18 mouse cellular contexts compared by ENCODE assay signal in the genomic region with DNA sequence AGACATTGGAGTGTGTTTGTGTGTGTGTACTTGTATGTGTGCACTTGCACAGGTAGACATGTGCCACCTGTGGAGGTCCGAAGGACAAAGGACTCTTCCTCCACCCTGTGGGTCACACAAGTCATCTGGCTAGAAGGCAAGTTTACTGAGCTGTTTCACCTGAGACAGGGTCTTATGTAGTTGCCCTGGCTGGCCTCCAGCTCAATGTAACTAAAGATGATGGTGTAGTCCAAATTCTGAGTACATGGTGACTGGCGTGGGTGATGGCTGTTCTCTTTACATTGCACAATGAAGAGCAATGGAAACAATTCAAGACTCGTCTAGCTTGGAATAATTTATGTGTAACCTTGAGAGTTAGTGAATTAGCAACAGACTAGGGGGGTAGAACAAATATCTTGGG. TPM values are rescaled to one million over a fixed set of nuclear protein-coding genes. Genes with fewer than 3 reads are reported as not detected.
A peak's percentile ranks its signal among the peaks of the same experiment; 100 is the strongest.
DNase-seq lines count a peak whose midpoint lies in the region; ATAC-seq and TF ChIP-seq lines count a peak whose summit lies in the region.
"Had no signal": no experiment of that assay in that cellular context is flagged by ENCODE, and none has a peak within 500 bp of the region (broad histone marks: within the 10 kb centered on the region; RNA-seq: fewer than 3 reads in every experiment).

No protein-coding gene starts in this region.

- no peak for ATAC-seq in embryonic facial prominence, embryonic 14.5 days (ENCODE audit: low read depth)
- no peak for ATAC-seq in lung, embryonic 14.5 days (ENCODE audit: insufficient read depth)
- ATAC-seq in lung, postnatal 0 days = no peak
- ATAC-seq: CD4-positive, CD25-positive, alpha-beta regulatory T cell, adult 4 months had no signal

- no peaks in the 10 kb centered on the region for H3K27me3 ChIP-seq in embryonic facial prominence, embryonic 14.5 days (replicated peaks; ENCODE audit: control insufficient read depth, insufficient read depth, low read length)
- H3K27me3 ChIP-seq in embryonic facial prominence, embryonic 10.5 days (replicated peaks; ENCODE audit: low read depth, poor library complexity, severe bottlenecking) = no peaks in the 10 kb centered on the region
- H3K27me3 ChIP-seq in lung, embryonic 14.5 days (ENCODE audit: insufficient read depth, low read length) = no peaks in the 10 kb centered on the region
- H3K27me3 ChIP-seq in lung, postnatal 0 days (replicated peaks; ENCODE audit: insufficient read depth, low read length) = no peaks in the 10 kb centered on the region
- H3K27me3 ChIP-seq: heart, embryonic 15.5 days; hindbrain, embryonic 12.5 days had no signal

- WGBS in embryonic facial prominence, embryonic 14.5 days = 69% methylated on average over 3 of the region's 3 CpGs
- WGBS in embryonic facial prominence, embryonic 10.5 days = 77% methylated on average over 3 of the region's 3 CpGs
- WGBS in lung, embryonic 14.5 days = 62% methylated on average over 3 of the region's 3 CpGs
- WGBS in lung, postnatal 0 days = 44% methylated on average over 3 of the region's 3 CpGs

- peak overlapping the region; percentile 22; the same call in 1 of the 2 replicates for H3K27ac ChIP-seq in embryonic facial prominence, embryonic 14.5 days (replicated peaks; ENCODE audit: low read depth, low read length)
- no peak overlapping the region for H3K27ac ChIP-seq in embryonic facial prominence, embryonic 10.5 days (replicated peaks)
- 0 out of 2 replicates have a peak overlapping the region, but pooled peaks have one; percentile 12 for H3K27ac ChIP-seq in lung, embryonic 14.5 days (ENCODE audit: low read depth)
- no peak overlapping the region for H3K27ac ChIP-seq in lung, postnatal 0 days (ENCODE audit: low read length)

- H3K4me3 ChIP-seq in embryonic facial prominence, embryonic 14.5 days (ENCODE audit: low read depth, low read length) = no peak overlapping the region
- H3K4me3 ChIP-seq in embryonic facial prominence, embryonic 10.5 days = no peak overlapping the region
- no peak overlapping the region for H3K4me3 ChIP-seq in lung, embryonic 14.5 days (ENCODE audit: low read depth, low read length)
- H3K4me3 ChIP-seq in lung, postnatal 0 days (ENCODE audit: low read depth, low read length) = no peak overlapping the region

- no peak overlapping the region for H3K9ac ChIP-seq in embryonic facial prominence, embryonic 14.5 days (ENCODE audit: low read depth, low read length)
- H3K9ac ChIP-seq in lung, embryonic 14.5 days = no peak overlapping the region
- H3K9ac ChIP-seq in lung, postnatal 0 days (replicated peaks; ENCODE audit: low read depth) = no peak overlapping the region

- TF ChIP-seq EP300 in lung, postnatal 0 days (IDR thresholded peaks at IDR 0.05) = no peak

- H3K4me2 ChIP-seq in embryonic facial prominence, embryonic 14.5 days (ENCODE audit: low read depth, low read length) = no peak overlapping the region
- H3K4me2 ChIP-seq in lung, embryonic 14.5 days = no peak overlapping the region; the same call in 1 of the 2 replicates
- no peak overlapping the region for H3K4me2 ChIP-seq in lung, postnatal 0 days (replicated peaks; ENCODE audit: low read depth, low read length)

- H3K9me3 ChIP-seq in embryonic facial prominence, embryonic 14.5 days (ENCODE audit: control insufficient read depth, low read length) = no peaks in the 10 kb centered on the region
- no peaks in the 10 kb centered on the region for H3K9me3 ChIP-seq in embryonic facial prominence, embryonic 10.5 days
- no peaks in the 10 kb centered on the region for H3K9me3 ChIP-seq in lung, embryonic 14.5 days (ENCODE audit: low read depth, low read length)
- H3K9me3 ChIP-seq in lung, postnatal 0 days (ENCODE audit: low read length) = no peaks in the 10 kb centered on the region
- H3K9me3 ChIP-seq: heart, embryonic 15.5 days; hindbrain, embryonic 12.5 days had no signal

- peaks cover 26% of the 10 kb centered on the region for H3K36me3 ChIP-seq in embryonic facial prominence, embryonic 14.5 days (ENCODE audit: control insufficient read depth, insufficient read depth, low read length)
- H3K36me3 ChIP-seq in embryonic facial prominence, embryonic 10.5 days (replicated peaks) = peaks cover 51% of the 10 kb centered on the region
- peaks cover 48% of the 10 kb centered on the region for H3K36me3 ChIP-seq in lung, embryonic 14.5 days (ENCODE audit: insufficient read depth)
- H3K36me3 ChIP-seq in lung, postnatal 0 days (ENCODE audit: insufficient read depth, low read length) = no peaks in the 10 kb centered on the region

- no peak for DNase-seq in embryonic facial prominence, embryonic 14.5 days (ENCODE audit: low spot score)
- DNase-seq in embryonic facial prominence, embryonic 10.5 days (ENCODE audit: low spot score) = no peak
- peak; percentile 19 for DNase-seq in lung, embryonic 14.5 days
- DNase-seq in lung, postnatal 0 days (ENCODE audit: low spot score) = no peak
- peak; percentile 69 for DNase-seq in fat pad, adult 2 months (ENCODE audit: extremely low read depth, low read depth, low spot score)
- DNase-seq in naive thymus-derived CD4-positive, alpha-beta T cell, adult 2 months (ENCODE audit: low read depth) = peak; percentile 28
- DNase-seq in ovary, postnatal 36 days (ENCODE audit: low spot score) = no peak
- DNase-seq in testis, postnatal 10 days (ENCODE audit: low spot score) = no peak
- DNase-seq: gastrocnemius, postnatal 14 days; kidney, adult 11 months; lung, adult 18-20 months; right cerebral cortex, adult 18-20 months; spleen, adult 18-20 months had no signal

- no peak for TF ChIP-seq CTCF in lung, embryonic 14.5 days (IDR thresholded peaks at IDR 0.05; ENCODE audit: low read depth)
- no peak for TF ChIP-seq CTCF in lung, postnatal 0 days (IDR thresholded peaks at IDR 0.05)

- H3K4me1 ChIP-seq in embryonic facial prominence, embryonic 14.5 days (ENCODE audit: control insufficient read depth, insufficient read depth, low read length) = peaks cover 13% of the 10 kb centered on the region
- peaks cover 34% of the 10 kb centered on the region for H3K4me1 ChIP-seq in embryonic facial prominence, embryonic 10.5 days
- no peaks in the 10 kb centered on the region; the same call in 1 of the 2 replicates for H3K4me1 ChIP-seq in lung, embryonic 14.5 days (ENCODE audit: insufficient read depth)
- H3K4me1 ChIP-seq in lung, postnatal 0 days (ENCODE audit: insufficient read depth, low read depth, low read length) = peaks cover 16% of the 10 kb centered on the region; the same call in 1 of the 2 replicates

RNA-seq across cellular contexts. Expression of gene Kdm4b, which starts 1.4 kb away (rescaled TPM):
- 29.1 and 32.3 TPM in 2 replicates for polyA plus RNA-seq in embryonic facial prominence, embryonic 14.5 days (2014; fragmentation: Nextera tagmentation; extraction: Ambion mirVana)
- polyA plus RNA-seq in embryonic facial prominence, embryonic 10.5 days (2016; fragmentation: Nextera tagmentation; extraction: Ambion mirVana) = 46.2 and 46.8 TPM in 2 replicates
- 31.3 and 36.7 TPM in 2 replicates for polyA plus RNA-seq in lung, embryonic 14.5 days (2014; fragmentation: Nextera tagmentation; extraction: Ambion mirVana)
- polyA plus RNA-seq in lung, postnatal 0 days (2015; fragmentation: Nextera tagmentation; extraction: Ambion mirVana) = 19.7 and 22.4 TPM in 2 replicates

RNA-seq across cellular contexts. Expression of gene Uhrf1, which starts 21.3 kb away (rescaled TPM):
- 74.8 and 90.9 TPM in 2 replicates for polyA plus RNA-seq in embryonic facial prominence, embryonic 14.5 days (2014; fragmentation: Nextera tagmentation; extraction: Ambion mirVana)
- polyA plus RNA-seq in embryonic facial prominence, embryonic 10.5 days (2016; fragmentation: Nextera tagmentation; extraction: Ambion mirVana) = 279 and 301 TPM in 2 replicates
- 137 and 147 TPM in 2 replicates for polyA plus RNA-seq in lung, embryonic 14.5 days (2014; fragmentation: Nextera tagmentation; extraction: Ambion mirVana)
- polyA plus RNA-seq in lung, postnatal 0 days (2015; fragmentation: Nextera tagmentation; extraction: Ambion mirVana) = 7.0 and 8.4 TPM in 2 replicates

RNA-seq across cellular contexts. Expression of gene Arrdc5, which starts 24.3 kb away (rescaled TPM):
- polyA plus RNA-seq in embryonic facial prominence, embryonic 14.5 days (2014; fragmentation: Nextera tagmentation; extraction: Ambion mirVana) = not detected in 2 replicates
- not detected in 2 replicates for polyA plus RNA-seq in embryonic facial prominence, embryonic 10.5 days (2016; fragmentation: Nextera tagmentation; extraction: Ambion mirVana)
- not detected in 2 replicates for polyA plus RNA-seq in lung, embryonic 14.5 days (2014; fragmentation: Nextera tagmentation; extraction: Ambion mirVana)
- polyA plus RNA-seq in lung, postnatal 0 days (2015; fragmentation: Nextera tagmentation; extraction: Ambion mirVana) = not detected in 2 replicates
- polyA plus RNA-seq: brain, embryonic 14.5 days; CD4-positive, CD25-positive, alpha-beta regulatory T cell, adult 4 months; heart, embryonic 15.5 days; hindbrain, embryonic 12.5 days; large intestine, adult 2 months had no signal

RNA-seq across cellular contexts. Expression of gene Plin3, which starts 31.7 kb away (rescaled TPM):
- 76.9 and 88.4 TPM in 2 replicates for polyA plus RNA-seq in embryonic facial prominence, embryonic 14.5 days (2014; fragmentation: Nextera tagmentation; extraction: Ambion mirVana)
- polyA plus RNA-seq in embryonic facial prominence, embryonic 10.5 days (2016; fragmentation: Nextera tagmentation; extraction: Ambion mirVana) = 67.7 and 72.2 TPM in 2 replicates
- 69.7 and 71.0 TPM in 2 replicates for polyA plus RNA-seq in lung, embryonic 14.5 days (2014; fragmentation: Nextera tagmentation; extraction: Ambion mirVana)
- 95.3 and 99.3 TPM in 2 replicates for polyA plus RNA-seq in lung, postnatal 0 days (2015; fragmentation: Nextera tagmentation; extraction: Ambion mirVana)

RNA-seq across cellular contexts. Expression of gene Ticam1, which starts 47.8 kb away (rescaled TPM):
- polyA plus RNA-seq in embryonic facial prominence, embryonic 14.5 days (2014; fragmentation: Nextera tagmentation; extraction: Ambion mirVana) = 6.9 and 8.1 TPM in 2 replicates
- polyA plus RNA-seq in embryonic facial prominence, embryonic 10.5 days (2016; fragmentation: Nextera tagmentation; extraction: Ambion mirVana) = 3.2 and 3.7 TPM in 2 replicates
- polyA plus RNA-seq in lung, embryonic 14.5 days (2014; fragmentation: Nextera tagmentation; extraction: Ambion mirVana) = 4.5 and 4.9 TPM in 2 replicates
- 3.5 and 4.1 TPM in 2 replicates for polyA plus RNA-seq in lung, postnatal 0 days (2015; fragmentation: Nextera tagmentation; extraction: Ambion mirVana)

Comparison
In these comparisons a context has a peak if more than half of its experiments do, and no peak if none do; other contexts are left out.
1. DNase-seq: peak in lung, embryonic 14.5 days (single experiment), fat pad, adult 2 months (single experiment) and naive thymus-derived CD4-positive, alpha-beta T cell, adult 2 months (single experiment); none in embryonic facial prominence, embryonic 14.5 days (single experiment), embryonic facial prominence, embryonic 10.5 days (single experiment), lung, postnatal 0 days (single experiment), ovary, postnatal 36 days (single experiment) and testis, postnatal 10 days (single experiment).
2. H3K27ac ChIP-seq: peak in embryonic facial prominence, embryonic 14.5 days (single experiment) and lung, embryonic 14.5 days (single experiment); none in embryonic facial prominence, embryonic 10.5 days (single experiment) and lung, postnatal 0 days (single experiment).